Mouse (Mus musculus) forebrain, postnatal 0 days (tissue): ENCODE results near the gene Csn1s2b. TPM values are rescaled to one million over a fixed set of nuclear protein-coding genes. Genes with fewer than 3 reads are reported as not detected.

Experiments
- ATAC-seq: fragments of 200-750 bp; cut with Nextera tagmentation; 2 replicates; pipeline ENCODE4 v1.8.0; 2017; ENCODE audit warnings: mild to moderate bottlenecking, moderate library complexity
- DNase-seq: peaks from one replicate; pipeline ENCODE4 v3.0.0-alpha.2; 2015
- H3K27ac ChIP-seq: fragments of 300-500 bp; sonication (generic); 2 replicates; pipeline ENCODE4 v1.5.1; 2014; ENCODE audit warnings: low read depth, mild to moderate bottlenecking, antibody characterized with exemption, low read length, moderate library complexity, mixed read lengths
- H3K27me3 ChIP-seq: fragments of 300-500 bp; sonication (generic); 2 replicates; pipeline ENCODE4 v1.6.1; 2014; ENCODE audit warnings: mild to moderate bottlenecking, low read length, mixed read lengths; ENCODE audit not compliant: insufficient read depth
- H3K36me3 ChIP-seq: fragments of 300-500 bp; sonication (generic); 2 replicates; pipeline ENCODE4 v1.6.1; 2014; ENCODE audit warnings: mild to moderate bottlenecking, moderate library complexity; ENCODE audit not compliant: insufficient read depth
- H3K4me1 ChIP-seq: fragments of 300-500 bp; sonication (generic); 2 replicates; pipeline ENCODE4 v1.6.1; 2014; ENCODE audit warnings: antibody characterized with exemption; ENCODE audit not compliant: insufficient read depth
- H3K4me2 ChIP-seq: fragments of 300-500 bp; sonication (generic); 2 replicates; pipeline ENCODE4 v1.6.1; 2014; ENCODE audit warnings: low read depth, mild to moderate bottlenecking, moderate library complexity
- H3K4me3 ChIP-seq: fragments of 300-500 bp; sonication (generic); 2 replicates; pipeline ENCODE4 v1.5.1; 2014; ENCODE audit warnings: low read depth, low read length, mixed read lengths
- H3K9ac ChIP-seq: fragments of 300-500 bp; sonication (generic); 2 replicates; pipeline ENCODE4 v1.6.1; 2014; ENCODE audit warnings: mild to moderate bottlenecking
- H3K9me3 ChIP-seq: fragments of 300-500 bp; sonication (generic); 2 replicates; pipeline ENCODE4 v1.6.1; 2016; ENCODE audit warnings: low read length
- CTCF ChIP-seq: sonication (generic); IDR thresholded peaks from 2 replicates; pipeline ENCODE4 v1.5.1; 2016; ENCODE audit warnings: antibody characterized with exemption, control low read depth, low read depth
- WGBS: fragments of 180-500 bp; shearing (Covaris S2); extraction: QIAGEN DNeasy Blood & Tissue Kit; methylation state at CpG from one replicate; pipeline ENCODE4 v1.1.7; 2014; 5-methylcytosine and 5-hydroxymethylcytosine counted together
- polyA plus RNA-seq: library from polyadenylated mRNA; unstranded; fragments of >200 nt; fragmentation: Nextera tagmentation; extraction: Ambion mirVana; gene quantifications from 2 replicates; pipeline ENCODE4 v1.2.1, GENCODE M21; 2015
- total RNA-seq: library from RNA; depleted of rRNA; stranded (reverse); fragments of >200 nt; gene quantifications from 2 replicates; pipeline ENCODE4 v1.2.3, GENCODE M21; 2014; rRNA removed

Gene Csn1s2b
- total and polyA plus RNA-seq, 2 experiments from 2014 or later, result not detected

DNA sequence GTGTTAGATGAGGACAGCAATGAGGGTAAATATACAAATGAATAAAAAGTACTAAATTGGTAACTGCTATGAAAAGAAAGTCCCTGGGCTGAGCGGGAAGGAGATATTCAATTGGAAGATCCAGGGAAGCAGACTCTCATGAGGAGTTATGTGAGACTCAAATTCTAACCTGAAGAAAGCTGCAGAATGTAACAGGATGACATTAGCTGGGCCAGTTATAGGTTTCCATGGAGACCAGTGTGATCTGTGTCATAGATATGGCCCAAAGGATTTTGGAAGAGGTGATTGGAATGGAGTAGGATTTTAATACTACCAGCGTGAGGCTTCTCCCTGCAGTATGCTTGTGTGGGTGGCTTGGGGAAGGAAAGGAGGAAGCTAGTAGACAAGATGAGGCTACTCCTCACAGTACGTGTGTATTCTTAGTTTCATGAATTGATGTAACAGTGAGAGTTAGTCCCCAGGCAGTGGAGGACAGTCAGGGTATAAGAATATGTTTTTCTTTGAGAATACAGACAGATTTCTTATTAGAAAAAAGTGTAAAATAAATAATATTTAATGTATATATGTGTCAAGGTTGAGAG is 47.3 kb downstream of the Csn1s2b start:
- Histone ChIP-seq H3K9me3 (no peaks in the 10 kb centered on the region), H3K36me3 (no peaks in the 10 kb centered on the region), H3K27ac (no peak overlapping the region), H3K4me2 (no peak overlapping the region), H3K4me1 (no peaks in the 10 kb centered on the region), H3K9ac (no peak overlapping the region), H3K27me3 (no peaks in the 10 kb centered on the region), H3K4me3 (no peak overlapping the region)
- DNase-seq (no peak), ATAC-seq (no peak)
- no peak for TF ChIP-seq CTCF
- 78% methylated on average over 3 of the region's 3 CpGs for WGBS

- TF ChIP-seq CTCF, result no peak
- H3K9me3 ChIP-seq, result no peaks in the 10 kb centered on the region
- DNase-seq, result no peak
Observed at GRCm38 (mm10) chr5:87870084-87870483, 62.2 kb downstream of the Csn1s2b start.

DNA sequence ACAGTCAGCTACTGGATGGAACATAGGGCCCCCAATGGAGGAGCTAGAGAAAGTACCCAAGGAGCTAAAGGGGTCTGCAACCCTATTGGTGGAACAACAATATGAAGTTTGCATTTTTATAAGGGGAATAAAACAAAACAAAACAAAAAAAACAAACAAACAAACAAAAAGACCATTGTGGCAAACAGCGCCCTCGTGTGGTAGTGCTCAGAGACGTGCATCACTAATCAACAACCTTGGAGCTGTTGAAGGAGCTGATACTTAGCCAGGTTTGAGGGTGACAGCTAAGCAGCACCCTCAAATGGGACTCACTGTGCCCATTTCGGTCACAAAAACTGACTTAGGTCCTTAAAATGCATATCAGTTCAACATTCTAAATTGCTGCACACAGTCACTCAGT is 63.5 kb downstream of the Csn1s2b start:
- ATAC-seq, result no peak
- WGBS, result 45% methylated on average over 4 of the region's 4 CpGs
- H3K27ac ChIP-seq, result no peak overlapping the region

More at GRCm38 (mm10) chr5:87870084-87870483, 62.2 kb downstream of the Csn1s2b start:
- Histone ChIP-seq H3K27me3 (no peaks in the 10 kb centered on the region), H3K9ac (no peak overlapping the region), H3K4me3 (no peak overlapping the region), H3K27ac (no peak overlapping the region), H3K4me1 (no peaks in the 10 kb centered on the region), H3K4me2 (no peak overlapping the region), H3K36me3 (no peaks in the 10 kb centered on the region)
- ATAC-seq, result no peak
- WGBS, result 56% methylated on average over 2 of the region's 2 CpGs

More for the DNA sequence above, 63.5 kb downstream of the Csn1s2b start:
- Histone ChIP-seq H3K27me3 (no peaks in the 10 kb centered on the region), H3K4me1 (no peaks in the 10 kb centered on the region), H3K9me3 (no peaks in the 10 kb centered on the region), H3K9ac (no peak overlapping the region), H3K4me2 (no peak overlapping the region), H3K36me3 (no peaks in the 10 kb centered on the region), H3K4me3 (no peak overlapping the region)
- peak; percentile 37; the same call in 1 of the 2 replicates for TF ChIP-seq CTCF
- DNase-seq, result no peak

Other genes starting within 250 kb of the Csn1s2b start
- 0.08 TPM in 1 of 2 replicates, not detected in the other for gene Sult1d1, start 239.1 kb upstream of the Csn1s2b start, total RNA-seq
- 0.11 TPM in 1 of 2 replicates, not detected in the other for gene Sult1d1, start 239.1 kb upstream of the Csn1s2b start, polyA plus RNA-seq
- gene Sult1e1, start 216.5 kb upstream of the Csn1s2b start, total RNA-seq, result not detected in 2 replicates
- gene Sult1e1, start 216.5 kb upstream of the Csn1s2b start, polyA plus RNA-seq, result not detected in 2 replicates
- gene Csn1s1, start 141.9 kb upstream of the Csn1s2b start, total RNA-seq, result not detected in 2 replicates
- gene Csn1s1, start 141.9 kb upstream of the Csn1s2b start, polyA plus RNA-seq, result not detected in 2 replicates
- not detected in 2 replicates for gene Csn2, start 108.5 kb upstream of the Csn1s2b start, total RNA-seq
- gene Csn2, start 108.5 kb upstream of the Csn1s2b start, polyA plus RNA-seq, result not detected in 2 replicates
- not detected in 2 replicates for gene Csn1s2a, start 33.5 kb upstream of the Csn1s2b start, total RNA-seq
- gene Csn1s2a, start 33.5 kb upstream of the Csn1s2b start, polyA plus RNA-seq, result not detected in 2 replicates
- not detected in 2 replicates for gene Prr27, start 17.6 kb downstream of the Csn1s2b start, total RNA-seq
- gene Prr27, start 17.6 kb downstream of the Csn1s2b start, polyA plus RNA-seq, result not detected in 2 replicates
- gene Odam, start 76.9 kb downstream of the Csn1s2b start, total RNA-seq, result 0.29 TPM in 1 of 2 replicates, not detected in the other
- gene Odam, start 76.9 kb downstream of the Csn1s2b start, polyA plus RNA-seq, result not detected in 2 replicates
- gene Csn3, start 117.5 kb downstream of the Csn1s2b start, total RNA-seq, result not detected in 2 replicates
- not detected in 2 replicates for gene Csn3, start 117.5 kb downstream of the Csn1s2b start, polyA plus RNA-seq
- 0.14 and 0.15 TPM in 2 replicates for gene 2310003L06Rik, start 161.4 kb downstream of the Csn1s2b start, total RNA-seq
- gene 2310003L06Rik, start 161.4 kb downstream of the Csn1s2b start, polyA plus RNA-seq, result 0.20 TPM in 1 of 2 replicates, not detected in the other
- not detected in 2 replicates for gene Gm28434, start 161.4 kb downstream of the Csn1s2b start, total RNA-seq
- 0.48 TPM in 1 of 2 replicates, not detected in the other for gene Gm28434, start 161.4 kb downstream of the Csn1s2b start, polyA plus RNA-seq
- gene Cabs1, start 171.4 kb downstream of the Csn1s2b start, total RNA-seq, result not detected in 2 replicates
- not detected in 2 replicates for gene Cabs1, start 171.4 kb downstream of the Csn1s2b start, polyA plus RNA-seq
- gene Smr3a, start 194.5 kb downstream of the Csn1s2b start, total RNA-seq, result 0.38 and 1.0 TPM in 2 replicates
- 0.38 TPM in 1 of 2 replicates, not detected in the other for gene Smr3a, start 194.5 kb downstream of the Csn1s2b start, polyA plus RNA-seq